Mouse (Mus musculus) spleen, postnatal 4 days (tissue): Measurements from ENCODE around the gene Poc1a.

Source experiments
- DNase-seq, 2 experiments: peaks; one replicate each; pipeline ENCODE4 v3.0.0; 2022; ENCODE audit warnings: low spot score in 2 of 2

Gene Poc1a

GRCm38 (mm10) chr9:106338462-106339172, 57.8 kb downstream of the Poc1a start:
- DNase-seq = no peak

GRCm38 (mm10) chr9:106339173-106339558, 58.3 kb downstream of the Poc1a start:
- no peak for DNase-seq

GRCm38 (mm10) chr9:106339730-106340129, 58.9 kb downstream of the Poc1a start:
- DNase-seq = no peak

GRCm38 (mm10) chr9:106340501-106341312, 59.8 kb downstream of the Poc1a start:
- no peak for DNase-seq

DNA sequence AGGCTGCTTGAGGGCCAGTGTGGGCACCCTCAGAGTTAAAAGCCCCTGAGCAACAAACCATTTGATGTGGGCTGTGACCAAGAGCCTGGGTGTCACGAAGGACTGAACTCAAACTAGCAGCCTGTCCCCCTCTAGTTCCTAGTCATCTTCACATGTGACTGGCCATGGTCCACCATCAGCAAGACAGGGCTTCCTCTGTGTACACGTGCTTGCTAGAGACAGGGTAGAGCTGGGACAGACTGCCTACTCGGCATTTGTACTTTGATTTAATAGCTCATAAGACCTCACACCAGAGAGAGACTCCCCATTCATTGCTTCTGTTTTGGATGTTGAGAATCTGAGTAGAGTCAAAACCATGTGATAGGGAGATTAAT, 60.4 kb downstream of the Poc1a start:
- no peak for DNase-seq

DNA sequence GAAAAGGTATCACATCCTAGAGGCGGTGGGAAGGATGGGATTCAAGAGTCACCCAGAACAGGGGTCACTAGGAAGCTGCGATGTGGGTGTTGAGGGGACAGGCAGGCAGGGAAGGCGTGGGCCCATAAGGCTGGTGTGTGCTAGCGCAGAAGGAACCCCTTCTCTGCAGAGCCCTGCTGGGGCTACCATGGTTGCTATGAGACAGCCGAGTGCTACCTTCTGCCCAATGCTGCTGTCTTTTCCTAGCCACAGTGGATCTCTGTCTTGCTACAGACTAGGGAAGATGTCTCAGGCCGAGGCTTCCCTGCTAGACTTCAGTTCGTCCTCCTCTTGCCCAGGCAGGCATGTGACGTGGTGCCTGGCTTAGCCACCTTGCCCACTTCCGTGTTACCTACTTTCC, 61.7 kb downstream of the Poc1a start:
- DNase-seq = no peak

- no peak for DNase-seq
These were observed 64.3 kb downstream of the Poc1a start for GRCm38 (mm10) chr9:106345167-106345566.

DNA sequence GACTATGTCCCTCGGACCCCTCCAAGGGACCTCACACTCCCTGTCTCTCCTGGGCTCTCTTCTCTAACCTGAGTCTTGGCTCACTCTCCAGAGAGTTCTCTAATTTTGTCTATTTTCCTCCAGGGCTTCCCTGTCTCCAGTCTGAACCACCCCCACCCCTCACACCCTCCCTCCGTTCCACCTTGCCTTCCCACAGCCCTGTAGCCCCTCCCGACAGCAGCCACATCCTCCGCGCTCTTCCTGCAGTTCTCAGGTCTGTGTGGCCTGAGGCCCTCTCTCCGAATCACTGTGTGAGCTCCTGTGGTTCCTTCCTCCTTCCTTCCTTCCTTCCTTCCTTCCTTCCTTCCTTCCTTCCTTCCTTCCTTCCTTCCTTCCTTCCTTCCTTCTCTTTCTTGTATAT, 64.8 kb downstream of the Poc1a start:
- DNase-seq = no peak

DNA sequence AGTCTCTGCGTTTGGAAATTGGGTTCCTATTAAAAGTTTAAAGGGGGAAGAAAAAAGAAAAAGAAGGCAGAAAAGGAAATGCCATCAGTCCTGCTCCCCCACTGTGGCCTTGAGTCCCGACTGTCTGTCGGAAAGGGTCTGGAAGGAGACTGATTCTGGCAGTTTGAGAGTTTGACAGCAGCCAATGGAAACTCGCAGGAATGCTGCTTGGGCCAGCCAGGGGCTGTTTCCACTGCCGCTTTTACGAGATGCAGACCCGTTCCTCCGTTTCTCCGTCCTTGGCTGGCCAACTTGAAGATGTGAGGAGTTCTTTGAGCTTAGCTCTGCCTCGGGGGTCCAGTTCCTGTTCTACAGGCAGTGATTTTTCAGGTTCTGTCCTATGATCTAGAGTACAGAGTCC, 67.4 kb downstream of the Poc1a start:
- DNase-seq = no peak

DNA sequence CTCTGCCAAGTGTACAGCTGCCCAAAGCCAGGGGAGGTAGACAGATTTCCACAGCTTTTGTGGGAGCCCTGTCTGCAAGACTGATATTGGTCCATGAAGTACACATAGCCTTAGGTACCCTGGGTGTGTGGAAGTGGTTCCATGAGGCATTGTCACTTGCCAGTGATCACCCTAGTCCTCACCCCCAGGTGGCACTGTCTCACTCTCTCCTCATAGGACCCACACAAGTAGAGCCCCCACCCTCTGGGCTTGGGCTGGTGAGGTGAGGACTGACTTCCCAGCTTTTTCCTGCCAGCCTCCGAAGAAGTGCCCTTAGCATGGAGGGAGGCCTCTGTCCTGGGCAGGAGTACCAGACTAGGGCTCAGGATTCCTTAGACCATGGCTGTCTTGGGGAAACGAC, 68.2 kb downstream of the Poc1a start:
- DNase-seq = no peak

DNA sequence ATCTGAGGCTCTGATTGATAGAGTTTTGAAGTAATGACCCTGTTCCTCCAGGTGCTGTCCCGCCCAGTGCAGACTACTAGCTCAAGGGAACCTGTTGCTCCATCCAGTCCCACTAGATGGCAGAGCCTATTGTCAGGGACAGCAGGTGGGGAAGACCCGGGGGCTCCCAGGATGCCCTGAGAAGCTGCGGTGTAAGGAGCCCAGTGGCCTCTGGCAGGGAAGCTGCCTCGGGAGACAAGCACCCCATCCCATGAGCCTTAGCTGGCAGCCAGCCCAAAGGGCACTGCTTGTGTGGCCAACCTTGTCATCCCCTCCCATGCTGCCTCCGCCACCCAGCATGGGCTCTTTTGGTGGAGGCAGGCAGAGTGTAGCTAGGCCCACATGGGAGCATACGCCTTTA, 70.3 kb downstream of the Poc1a start:
- no peak for DNase-seq

DNA sequence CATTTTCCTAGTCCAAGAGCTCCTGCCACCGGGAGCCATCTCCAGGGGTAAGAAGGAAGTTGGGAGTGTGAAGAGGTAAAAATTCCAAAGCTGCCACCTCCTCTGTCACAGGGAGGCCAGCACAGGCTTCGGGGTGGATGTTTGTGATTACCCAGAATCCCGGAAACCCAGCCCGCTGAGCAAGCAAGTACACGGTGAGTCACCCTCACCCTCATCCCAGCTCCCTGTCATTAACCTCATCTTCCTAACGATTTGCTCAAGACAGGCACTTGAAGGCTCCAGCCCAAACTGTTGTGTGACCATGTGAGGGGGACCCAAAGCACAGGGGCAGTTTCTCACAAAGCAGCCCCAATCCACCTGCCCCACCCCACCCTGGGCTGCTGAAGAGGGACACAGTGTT, 72.9 kb downstream of the Poc1a start:
- no peak for DNase-seq

GRCm38 (mm10) chr9:106354810-106355209, 73.9 kb downstream of the Poc1a start:
- no peak for DNase-seq

GRCm38 (mm10) chr9:106355217-106355974, 74.5 kb downstream of the Poc1a start:
- DNase-seq = no peak

DNA sequence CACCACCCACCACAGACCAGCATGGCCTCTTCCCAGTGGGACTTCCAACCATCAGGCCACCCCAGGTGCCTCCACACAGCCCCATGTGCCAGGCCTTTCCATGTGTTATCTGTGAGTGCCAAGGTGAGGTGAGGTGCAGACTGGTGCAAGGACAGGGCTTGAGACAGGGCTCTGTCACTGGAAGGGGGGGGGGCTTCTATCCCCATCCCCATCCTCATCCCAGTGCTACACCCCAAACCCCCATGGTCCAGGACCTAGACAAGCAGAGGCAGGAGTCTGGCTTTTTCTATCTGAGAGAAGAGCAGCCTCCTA, 75.1 kb downstream of the Poc1a start:
- no peak for DNase-seq

GRCm38 (mm10) chr9:106356323-106356844, 75.5 kb downstream of the Poc1a start:
- DNase-seq = no peak

- DNase-seq = no peak
These were observed 76.3 kb downstream of the Poc1a start for GRCm38 (mm10) chr9:106357167-106357566.

DNA sequence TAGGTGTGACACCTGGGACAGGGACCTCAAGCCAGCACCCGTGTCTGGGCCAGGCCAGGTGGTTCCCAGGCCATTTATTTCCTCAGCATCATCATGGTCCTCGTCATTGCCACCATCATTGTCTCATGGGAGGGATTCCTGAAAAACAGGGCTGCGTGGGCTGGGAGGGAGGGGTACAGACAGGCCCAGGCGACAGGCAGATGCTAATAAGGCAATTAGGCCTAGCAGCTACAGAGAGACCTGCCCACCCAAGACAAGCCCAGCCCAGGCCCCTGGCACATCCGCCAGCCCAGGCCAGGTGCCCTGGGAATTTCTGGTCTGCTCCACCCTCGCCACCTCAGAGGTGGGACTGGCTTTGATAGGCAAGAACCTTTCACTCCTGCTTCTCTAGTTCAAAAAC, 78.4 kb downstream of the Poc1a start:
- no peak for DNase-seq

DNA sequence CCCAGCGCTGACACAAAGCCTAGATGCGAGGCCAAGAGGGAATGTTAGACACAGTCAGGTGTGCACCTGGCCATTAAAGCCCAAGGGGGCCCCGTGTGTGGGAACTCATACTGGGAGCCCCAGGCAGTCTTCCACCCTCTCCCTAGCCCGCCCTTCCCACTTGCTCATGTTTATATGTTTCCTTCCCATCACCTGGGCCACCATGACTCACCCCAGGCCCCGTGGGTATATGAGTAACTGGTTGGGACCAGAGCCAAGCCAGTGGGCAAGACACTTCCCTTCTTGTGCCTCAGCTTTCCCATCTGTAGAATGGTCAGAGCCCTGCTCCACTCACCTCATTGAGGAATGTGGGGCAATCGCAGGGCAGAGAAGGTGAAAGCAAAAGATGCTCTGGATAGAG, 80.3 kb downstream of the Poc1a start:
- DNase-seq = no peak

GRCm38 (mm10) chr9:106365333-106365732, 84.5 kb downstream of the Poc1a start:
- DNase-seq = no peak

DNA sequence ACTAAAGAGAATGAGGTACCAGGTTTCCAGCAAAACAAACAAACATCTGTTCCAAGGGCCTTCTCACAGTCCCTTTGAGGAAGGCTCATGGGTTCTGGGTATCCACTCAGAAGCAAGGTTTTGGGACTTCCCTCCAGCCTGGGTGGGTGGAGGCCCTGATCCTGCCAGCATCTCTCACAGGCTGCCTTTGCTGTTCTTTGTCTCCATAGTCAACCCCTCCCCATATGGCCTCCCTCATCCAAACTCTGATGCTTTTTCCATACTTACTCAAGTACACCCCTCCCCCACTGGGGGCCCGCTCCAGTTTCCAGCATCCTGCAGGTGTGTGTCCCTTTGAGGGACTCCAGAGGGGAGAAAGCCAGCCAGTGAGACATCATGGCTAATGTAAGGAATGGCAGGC, 85.3 kb downstream of the Poc1a start:
- DNase-seq = no peak

- DNase-seq = no peak
These were observed 86.1 kb downstream of the Poc1a start for GRCm38 (mm10) chr9:106367001-106367400.
